Mouse (Mus musculus) neutrophil, adult 5-6 weeks (primary cell): ENCODE results near the gene Sost. TPM values are rescaled to one million over a fixed set of nuclear protein-coding genes. Genes with fewer than 3 reads are reported as not detected.
A peak's percentile ranks its signal among the peaks of the same experiment; 100 is the strongest.
"Not testable (repeated sequence)": the region's sequence is repeated elsewhere in the genome, so short reads cannot be mapped to it uniquely, and the experiment has no call there.

Source experiments
- ATAC-seq: fragments of 151-379, 151-347 bp; 2 replicates; pipeline ENCODE4 v1.8.0; 2017; ENCODE audit warnings: mild to moderate bottlenecking, moderate TSS enrichment; ENCODE audit not compliant: insufficient number of reproducible peaks, poor library complexity, low FRiP score, severe bottlenecking; ENCODE audit errors: extremely low read depth
- total RNA-seq: library from RNA; stranded (forward); fragments of 200-1000 nt; gene quantifications from 2 replicates; pipeline ENCODE4 v1.2.3, GENCODE M21; 2017

Sost gene
- not detected in 2 replicates for total RNA-seq

- ATAC-seq: no peak
Measured at GRCm38 (mm10) chr11:101966965-101967614, at the start of gene Sost. TSS of gene Sost (minus strand) at chr11:101967015.

- ATAC-seq: no peak
Measured at GRCm38 (mm10) chr11:102016136-102016535, 49.3 kb upstream of the Sost start.

DNA sequence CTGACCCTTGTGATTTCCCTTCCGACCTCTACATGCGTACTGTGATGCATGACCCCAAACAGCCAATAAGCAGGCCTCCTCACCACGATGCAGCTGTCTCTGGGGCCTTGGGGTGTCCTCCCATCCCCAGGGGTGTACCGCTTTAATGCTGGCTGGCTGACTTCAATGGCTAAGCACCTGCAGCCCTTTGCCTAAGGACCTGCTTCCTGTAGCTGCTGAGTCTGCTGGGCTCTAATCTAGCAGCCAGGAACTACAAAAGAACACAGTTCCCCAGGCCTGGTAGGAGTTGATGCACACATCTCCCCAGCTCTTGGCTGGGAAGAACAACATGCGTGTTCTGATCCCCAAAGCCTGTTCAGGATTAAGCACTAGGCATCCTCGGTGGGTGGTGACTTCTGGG, 48.7 kb upstream of the Sost start:
- ATAC-seq: no peak

GRCm38 (mm10) chr11:102013201-102013600, 46.4 kb upstream of the Sost start:
- ATAC-seq: no peak

DNA sequence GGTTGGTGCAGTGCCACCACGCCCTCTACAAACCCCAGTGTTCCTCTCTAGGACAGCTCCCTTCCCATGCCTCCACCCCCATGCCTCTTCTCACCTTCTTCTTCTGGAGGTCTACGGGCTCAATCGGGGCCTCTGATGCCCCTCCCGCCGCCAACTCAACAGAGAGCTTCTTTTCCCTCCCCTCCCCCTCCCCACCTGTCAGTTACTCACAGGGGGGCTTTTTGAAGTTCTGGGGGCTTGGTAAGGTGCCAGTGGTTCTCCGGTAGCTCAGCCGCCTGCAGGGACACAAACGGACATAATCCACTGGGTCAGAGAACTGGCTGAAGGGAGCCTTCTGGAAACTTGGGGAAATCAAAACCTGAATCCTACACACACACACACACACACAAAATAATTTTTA, 44.7 kb upstream of the Sost start:
- ATAC-seq: no peak

- no peak for ATAC-seq
Measured at GRCm38 (mm10) chr11:102010140-102010539, 43.3 kb upstream of the Sost start.

GRCm38 (mm10) chr11:102008954-102009637, 42.3 kb upstream of the Sost start:
- no peak for ATAC-seq

GRCm38 (mm10) chr11:102008372-102008771, 41.6 kb upstream of the Sost start:
- ATAC-seq: no peak

- ATAC-seq: no peak
Measured at GRCm38 (mm10) chr11:102006688-102007087, 39.9 kb upstream of the Sost start.

DNA sequence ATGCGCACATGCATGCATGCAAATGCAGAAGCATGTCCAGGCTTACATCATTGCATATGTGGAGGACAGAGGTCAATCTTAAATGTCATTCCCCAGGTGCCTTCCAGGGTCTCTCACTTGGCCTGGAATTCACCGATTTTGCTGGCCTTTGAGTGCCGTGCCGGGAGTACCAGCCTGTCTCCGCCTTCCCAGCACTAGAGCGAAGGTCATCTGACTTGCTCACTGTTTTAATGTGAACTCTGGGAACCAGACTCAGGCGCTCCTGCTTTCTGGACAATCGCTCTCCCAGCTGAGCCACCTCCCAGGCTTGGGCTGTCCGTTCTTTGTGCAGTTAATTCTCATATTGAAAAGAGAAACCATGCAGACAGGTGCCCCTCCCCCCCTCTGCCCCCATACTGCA, 39.5 kb upstream of the Sost start:
- ATAC-seq: no peak

GRCm38 (mm10) chr11:102004251-102004650, 37.4 kb upstream of the Sost start:
- no peak for ATAC-seq

- no peak for ATAC-seq
Measured at GRCm38 (mm10) chr11:101999466-101999865, 32.7 kb upstream of the Sost start.

DNA sequence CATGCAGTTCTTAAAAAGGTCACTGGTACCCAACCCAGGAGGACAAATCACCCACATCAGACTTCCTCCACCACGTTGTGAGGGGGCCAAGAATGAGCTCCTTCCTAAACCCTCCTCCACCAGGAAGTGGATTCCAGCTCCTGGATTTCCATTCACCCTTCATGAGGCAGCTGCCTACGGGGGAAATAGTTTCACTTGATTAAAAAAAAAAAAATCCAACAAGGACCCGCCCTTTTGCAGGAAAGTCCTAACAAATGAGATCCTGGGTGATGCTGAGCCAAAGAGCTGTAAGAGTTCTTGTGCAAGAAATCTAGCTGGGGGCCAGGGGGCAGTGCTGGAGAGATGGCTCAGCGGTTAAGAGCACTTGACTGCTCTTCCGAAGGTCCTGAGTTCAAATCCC, 31.4 kb upstream of the Sost start:
- no peak for ATAC-seq

DNA sequence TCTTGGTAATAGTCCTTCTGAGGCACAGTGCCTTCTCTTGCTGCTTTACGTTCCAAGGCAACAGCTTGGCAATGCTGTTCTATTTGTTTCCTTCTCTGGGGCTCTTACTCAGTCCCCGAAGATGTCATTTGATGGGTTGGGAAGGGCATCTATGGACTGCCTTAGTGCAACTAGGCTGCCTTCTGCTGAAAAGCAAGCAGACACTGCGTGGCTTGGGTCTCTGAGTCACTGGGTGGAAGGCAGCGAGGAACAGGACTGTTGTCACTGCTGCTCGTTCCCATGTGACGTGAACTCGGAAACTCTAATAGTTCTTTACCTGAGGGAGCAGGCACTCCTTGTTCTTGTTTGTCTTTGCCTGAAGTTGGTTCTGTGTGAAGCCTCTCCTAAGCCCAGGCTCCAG, 29.1 kb upstream of the Sost start:
- ATAC-seq: no peak

DNA sequence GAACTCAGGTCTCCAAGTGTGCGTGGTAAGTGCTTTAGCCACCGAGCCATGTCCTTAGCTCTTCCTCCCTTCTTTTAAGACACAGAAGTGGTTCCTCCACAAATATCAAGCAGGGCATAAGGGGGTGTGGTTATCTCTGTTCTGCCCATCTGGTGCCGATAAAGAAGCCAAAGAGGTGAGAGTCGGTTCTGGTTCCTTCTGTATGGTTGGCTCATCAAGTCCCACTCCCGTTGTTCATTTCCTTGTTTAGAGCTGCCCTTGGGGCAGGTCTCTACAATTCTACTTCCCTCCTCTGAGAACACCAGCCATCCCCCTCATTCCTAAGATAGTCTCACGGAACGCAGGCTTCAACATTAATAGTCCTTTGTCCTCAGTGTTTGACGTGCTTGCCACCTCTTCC, 27.3 kb upstream of the Sost start:
- ATAC-seq: no peak

DNA sequence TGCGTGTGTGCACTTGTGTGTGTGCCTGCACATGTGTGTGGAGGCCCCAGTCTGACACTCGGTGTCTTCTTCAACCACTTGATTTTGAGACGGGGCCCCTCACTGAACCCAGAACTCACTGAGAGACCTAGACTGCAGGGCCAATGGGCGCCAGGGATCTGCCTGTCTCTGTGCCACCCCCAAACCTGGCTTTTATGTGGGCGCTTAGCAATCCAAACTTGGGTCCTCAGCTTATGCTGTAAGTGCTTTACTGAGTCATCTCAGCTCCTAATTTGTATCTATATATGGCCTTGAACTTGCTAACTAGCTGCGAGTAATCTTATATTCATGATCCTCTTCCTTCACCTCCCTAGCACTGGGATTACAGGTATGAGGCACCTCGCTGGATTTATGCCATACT, 25.6 kb upstream of the Sost start:
- no peak for ATAC-seq

GRCm38 (mm10) chr11:101991813-101992212, 25.0 kb upstream of the Sost start:
- no peak for ATAC-seq

GRCm38 (mm10) chr11:101990244-101990643, 23.4 kb upstream of the Sost start:
- no peak for ATAC-seq

DNA sequence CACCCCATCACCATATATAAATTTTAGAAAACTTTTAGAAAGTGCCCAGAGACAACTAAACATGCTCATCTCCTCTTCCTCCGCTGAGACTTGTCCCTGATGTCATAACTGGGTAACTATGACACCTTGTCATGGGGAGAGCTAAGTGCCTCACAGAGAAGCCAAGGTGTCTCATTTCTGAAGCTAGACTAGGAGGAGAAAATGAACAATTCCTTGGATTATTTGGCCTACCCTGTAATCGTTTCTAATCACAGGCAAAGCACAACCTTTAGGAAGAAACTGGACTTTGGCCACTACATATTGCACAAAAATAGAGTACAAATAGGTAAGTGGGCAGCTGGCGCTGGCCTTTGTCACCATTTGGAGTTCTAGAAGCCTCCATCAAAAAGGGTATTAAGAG, 20.1 kb upstream of the Sost start, which contains the start of gene Dusp3:
Dusp3 (minus strand) TSS at position 101 of the 400 bp plus-strand sequence.
- no peak for ATAC-seq

GRCm38 (mm10) chr11:101985990-101986389, 19.2 kb upstream of the Sost start:
- ATAC-seq: peak; percentile 62; the same call in 1 of the 2 replicates

DNA sequence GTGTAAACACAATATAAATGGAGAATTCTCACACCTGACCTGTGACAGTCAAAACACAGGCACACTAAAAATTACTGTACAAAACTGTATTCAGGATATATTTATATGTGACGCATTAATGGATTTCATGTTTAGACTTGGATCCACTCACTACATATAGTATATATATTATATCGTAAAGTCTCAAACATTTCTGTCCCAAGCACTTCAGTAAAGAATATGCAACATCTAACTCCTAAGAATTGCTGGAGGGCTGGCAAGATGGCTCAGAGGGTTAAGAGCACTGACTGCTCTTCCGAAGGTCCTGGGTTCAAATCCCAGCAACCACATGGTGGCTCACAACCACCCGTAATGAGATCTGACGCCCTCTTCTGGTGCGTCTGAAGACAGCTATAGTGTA, 18.6 kb upstream of the Sost start:
- not testable (repeated sequence) for ATAC-seq
